Mouse (Mus musculus) olfactory bulb, adult 2 months (tissue): ENCODE results near the gene Acadl.

Experiments
- CTCF ChIP-seq: fragments of 200-500 bp; IDR thresholded peaks from 2 replicates; pipeline ENCODE4 v1.5.1; 2012; ENCODE audit warnings: low read depth, mild to moderate bottlenecking, low read length, moderate library complexity; ENCODE audit not compliant: insufficient read depth
- POLR2A ChIP-seq: fragments of 200-500 bp; IDR thresholded peaks from 2 replicates; pipeline ENCODE4 v1.6.1; 2012; ENCODE audit warnings: mild to moderate bottlenecking, low read depth, low read length, moderate library complexity; ENCODE audit not compliant: insufficient read depth

DNA sequence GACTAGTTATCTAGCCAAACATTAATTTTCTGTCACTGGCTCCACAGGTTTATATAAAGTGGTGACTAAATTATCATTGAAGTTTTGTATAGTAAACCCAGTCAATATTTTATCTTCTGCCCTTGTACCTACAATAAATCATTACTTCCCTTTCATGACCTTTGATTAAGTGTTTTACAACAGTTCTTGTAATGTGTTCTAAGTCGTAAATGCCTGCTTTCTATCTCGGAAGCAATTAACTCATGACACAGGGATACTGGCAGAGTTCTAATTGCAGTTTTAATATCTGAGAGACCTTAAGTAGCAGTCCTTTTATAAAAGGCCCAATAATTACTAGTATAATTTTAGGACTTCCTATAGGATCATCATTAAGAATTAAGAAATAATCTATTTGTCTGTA is 17.1 kb upstream of the Acadl start:
- TF ChIP-seq CTCF (no peak), POLR2A (no peak)
